Mouse (Mus musculus): ENCODE data around the gene Rgs7.

Rgs7 gene

GRCm38 (mm10) chr1:175028716-175029204 lies 463.5 kb downstream of the Rgs7 start:
- DNase-seq (ENCODE audit: low spot score in 2 of 2) = no peak

- DNase-seq (ENCODE audit: low spot score in 2 of 2) = no peak
Measured at GRCm38 (mm10) chr1:175028267-175028666, 464.0 kb downstream of the Rgs7 start.

- DNase-seq (ENCODE audit: low spot score in 2 of 2) = no peak
Measured at GRCm38 (mm10) chr1:175025781-175026309, 466.5 kb downstream of the Rgs7 start.

- no peak for DNase-seq (ENCODE audit: low spot score in 2 of 2)
Measured at GRCm38 (mm10) chr1:175024136-175024535, 468.2 kb downstream of the Rgs7 start.
